Mouse (Mus musculus) megakaryocyte progenitor cell, adult 5-6 weeks (primary cell): ENCODE results near the gene Akap5. TPM values are rescaled to one million over a fixed set of nuclear protein-coding genes. Genes with fewer than 3 reads are reported as not detected.
A peak's percentile ranks its signal among the peaks of the same experiment; 100 is the strongest.

Source experiments
- ATAC-seq: replicated peaks from 2 replicates; pipeline ENCODE4 v1.8.0; 2016; ENCODE audit warnings: mild to moderate bottlenecking, moderate TSS enrichment, inconsistent platforms; ENCODE audit not compliant: poor library complexity
- total RNA-seq, 2 experiments: library from RNA; stranded (forward) in 1 of 2; stranded (reverse) in 1 of 2; fragments of 157-497, 149-512 nt in 1 of 2; fragments of 200-1000 nt in 1 of 2; gene quantifications; 2 replicates each; pipeline versions ENCODE4 v1.2.3 to v1.2.4; 2015 to 2017

Akap5 gene
- total RNA-seq, 2 experiments from 2014 or later = 0.25 to 0.35 TPM

GRCm38 (mm10) chr12:76310007-76310406, 14.7 kb upstream of the Akap5 start:
- ATAC-seq = no peak

DNA sequence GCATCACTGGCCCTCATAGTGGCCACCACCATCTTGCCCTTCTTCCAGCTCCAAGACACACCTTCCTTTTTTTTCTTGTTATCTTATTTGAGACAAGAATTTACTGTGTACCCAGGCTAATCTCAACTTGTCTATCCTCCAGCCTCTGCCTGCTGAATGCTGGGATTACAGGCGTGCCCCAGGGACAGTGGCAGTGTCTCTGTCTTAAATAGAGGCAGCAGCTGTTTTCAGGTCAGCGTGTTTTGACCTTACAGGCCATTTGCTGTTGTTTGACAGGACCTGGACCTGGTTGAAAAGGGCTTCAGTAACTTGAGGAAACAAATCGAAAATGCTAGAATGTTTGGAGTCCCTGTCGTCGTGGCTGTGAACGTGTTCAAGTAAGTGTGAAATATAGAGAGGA, 14.1 kb upstream of the Akap5 start:
- no peak for ATAC-seq

- no peak for ATAC-seq
Measured at GRCm38 (mm10) chr12:76311227-76311626, 13.5 kb upstream of the Akap5 start.

DNA sequence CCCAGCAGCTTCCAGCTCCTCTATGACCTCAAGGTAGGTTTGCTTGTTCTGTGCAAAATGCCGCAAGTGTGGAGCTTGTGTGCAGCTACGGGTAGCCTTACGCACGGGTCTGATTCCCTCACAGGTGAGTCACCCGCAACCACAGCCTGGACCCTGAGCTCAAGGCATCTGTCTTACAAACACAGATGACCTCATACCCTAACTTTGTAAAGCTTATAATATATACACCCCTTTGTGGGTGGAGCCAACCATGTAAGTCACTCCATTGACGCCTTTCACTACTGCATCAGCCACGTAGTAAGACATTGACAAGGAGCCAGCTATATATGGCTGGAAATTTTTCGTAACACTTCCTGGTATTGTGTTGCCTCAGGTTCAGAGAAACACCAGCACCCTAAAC, 12.7 kb upstream of the Akap5 start:
- ATAC-seq = peak; percentile 20; the same call in 1 of the 2 replicates

DNA sequence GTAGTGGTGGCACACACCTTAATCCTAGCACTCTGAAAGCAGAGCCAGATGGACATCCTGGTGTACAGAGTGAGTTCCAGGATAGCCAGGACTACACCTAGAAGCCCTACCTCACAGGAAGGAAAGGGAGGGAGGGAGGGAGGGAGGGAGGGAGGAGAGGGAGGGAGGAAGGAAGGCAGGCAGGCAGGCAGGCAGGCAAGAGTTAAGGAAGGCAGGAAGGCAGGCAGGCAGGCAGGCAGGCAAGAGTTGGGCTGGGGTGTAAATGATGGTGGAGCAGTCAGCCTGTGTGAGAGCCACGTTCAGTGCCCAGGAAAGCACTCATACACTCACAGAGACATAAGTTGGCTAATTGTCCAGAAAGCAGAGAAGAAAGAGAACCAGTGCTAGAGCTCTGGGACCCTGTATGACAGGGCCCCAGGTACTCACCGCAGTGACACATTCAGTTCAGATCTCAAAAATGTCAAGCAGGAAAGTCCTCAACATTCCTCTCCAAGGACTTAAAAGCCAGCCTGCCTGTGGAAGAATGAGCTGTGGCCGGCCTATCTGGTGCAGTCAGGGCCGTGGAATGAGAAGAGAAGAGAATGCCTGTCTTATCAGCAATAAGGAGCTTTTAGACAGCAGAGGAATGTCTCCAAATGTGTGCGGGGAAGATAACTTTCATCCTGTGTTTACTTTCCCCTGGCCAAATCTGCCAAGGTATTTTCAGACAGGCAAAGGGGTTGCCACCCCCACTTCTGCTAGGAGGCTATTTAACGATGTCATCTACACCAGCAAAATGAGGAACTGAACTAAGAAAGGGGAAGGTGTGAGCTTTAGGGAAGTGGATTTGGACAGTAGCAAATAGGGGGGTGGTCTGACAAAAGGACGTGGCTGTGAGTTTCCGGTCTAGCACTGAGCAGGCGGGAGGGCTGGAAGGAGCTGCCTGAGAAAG, 6.1 kb upstream of the Akap5 start:
- peak; percentile 88 for ATAC-seq

DNA sequence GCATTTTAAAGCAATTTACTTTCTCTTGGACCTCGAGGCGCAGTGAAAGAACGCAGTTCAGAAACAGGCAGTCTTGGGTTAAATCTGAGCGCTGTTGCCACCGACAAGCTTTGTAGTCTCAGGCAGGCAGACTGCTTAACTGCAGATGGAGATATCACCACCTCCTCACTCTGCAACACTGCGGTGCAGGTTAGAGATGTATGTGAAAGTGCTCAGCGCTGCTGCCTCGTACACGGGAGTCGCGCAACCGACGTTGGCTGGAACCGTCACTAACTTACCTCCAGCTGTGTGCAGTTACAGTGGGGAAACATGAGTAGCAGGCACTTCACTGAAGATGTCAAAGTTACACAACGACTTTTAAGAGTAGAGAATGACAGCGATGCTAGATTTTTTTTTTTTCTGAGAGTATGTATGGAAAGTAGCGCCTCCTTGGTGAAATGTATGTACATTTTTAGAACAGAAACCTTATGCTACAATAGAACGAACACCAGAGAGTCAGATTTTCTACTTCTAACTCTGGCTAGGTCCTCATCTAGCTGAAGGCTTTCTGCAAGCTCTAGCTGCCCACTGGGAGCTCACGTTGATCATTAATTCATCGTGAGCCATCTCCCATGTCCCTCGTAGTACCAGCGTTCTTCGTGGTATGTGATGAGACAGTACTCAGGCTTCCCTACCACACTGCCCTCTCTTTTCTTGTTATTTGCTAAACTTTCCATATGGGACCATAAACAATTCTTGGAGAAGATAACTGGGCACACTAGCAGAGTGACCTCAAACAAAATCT, 1.9 kb downstream of the Akap5 start:
- no peak for ATAC-seq

DNA sequence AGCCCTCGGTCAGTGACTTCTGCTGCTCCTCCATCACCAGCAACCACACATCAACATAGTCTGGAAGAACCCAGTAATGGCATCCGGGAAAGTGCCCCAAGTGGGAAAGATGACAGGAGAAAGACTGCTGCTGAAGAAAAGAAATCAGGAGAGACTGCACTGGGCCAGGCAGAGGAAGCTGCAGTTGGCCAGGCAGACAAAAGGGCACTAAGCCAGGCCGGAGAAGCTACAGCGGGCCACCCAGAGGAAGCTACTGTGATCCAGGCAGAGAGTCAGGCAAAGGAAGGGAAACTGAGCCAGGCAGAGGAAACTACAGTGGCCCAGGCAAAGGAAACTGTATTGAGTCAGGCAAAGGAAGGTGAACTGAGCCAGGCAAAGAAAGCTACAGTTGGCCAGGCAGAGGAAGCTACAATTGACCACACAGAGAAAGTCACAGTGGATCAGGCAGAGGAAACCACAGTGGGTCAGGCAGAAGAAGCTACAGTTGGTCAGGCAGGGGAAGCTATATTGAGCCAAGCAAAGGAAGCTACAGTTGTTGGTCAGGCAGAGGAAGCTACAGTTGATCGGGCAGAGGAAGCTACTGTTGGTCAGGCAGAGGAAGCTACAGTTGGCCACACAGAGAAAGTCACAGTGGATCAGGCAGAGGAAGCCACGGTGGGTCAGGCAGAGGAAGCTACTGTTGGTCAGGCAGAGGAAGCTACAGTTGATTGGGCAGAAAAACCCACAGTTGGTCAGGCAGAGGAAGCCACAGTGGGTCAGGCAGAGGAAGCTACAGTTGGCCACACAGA, 4.1 kb downstream of the Akap5 start:
- peak; percentile 66 for ATAC-seq

DNA sequence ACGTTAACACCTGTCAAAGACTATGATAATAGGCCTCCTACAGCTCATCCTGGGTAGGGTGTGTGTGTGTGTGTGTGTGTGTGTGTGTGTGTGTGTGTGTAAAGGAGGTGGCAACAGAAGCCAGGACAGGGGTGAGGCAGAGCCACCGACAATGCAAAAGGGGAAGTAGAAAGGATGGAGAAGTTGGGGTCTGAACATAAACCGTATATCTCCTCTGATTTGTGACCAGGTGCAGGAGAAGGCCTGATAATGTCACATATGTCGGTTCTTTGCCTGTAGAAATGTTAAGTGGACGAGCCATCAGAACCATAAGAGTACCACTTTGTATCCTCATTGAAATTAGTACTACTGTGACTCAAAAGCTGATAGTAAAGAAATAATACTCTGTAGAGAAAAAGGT, 9.0 kb downstream of the Akap5 start:
- ATAC-seq = no peak; the same call in 1 of the 2 replicates

- ATAC-seq = no peak
Measured at GRCm38 (mm10) chr12:76335641-76336040, 10.9 kb downstream of the Akap5 start.

DNA sequence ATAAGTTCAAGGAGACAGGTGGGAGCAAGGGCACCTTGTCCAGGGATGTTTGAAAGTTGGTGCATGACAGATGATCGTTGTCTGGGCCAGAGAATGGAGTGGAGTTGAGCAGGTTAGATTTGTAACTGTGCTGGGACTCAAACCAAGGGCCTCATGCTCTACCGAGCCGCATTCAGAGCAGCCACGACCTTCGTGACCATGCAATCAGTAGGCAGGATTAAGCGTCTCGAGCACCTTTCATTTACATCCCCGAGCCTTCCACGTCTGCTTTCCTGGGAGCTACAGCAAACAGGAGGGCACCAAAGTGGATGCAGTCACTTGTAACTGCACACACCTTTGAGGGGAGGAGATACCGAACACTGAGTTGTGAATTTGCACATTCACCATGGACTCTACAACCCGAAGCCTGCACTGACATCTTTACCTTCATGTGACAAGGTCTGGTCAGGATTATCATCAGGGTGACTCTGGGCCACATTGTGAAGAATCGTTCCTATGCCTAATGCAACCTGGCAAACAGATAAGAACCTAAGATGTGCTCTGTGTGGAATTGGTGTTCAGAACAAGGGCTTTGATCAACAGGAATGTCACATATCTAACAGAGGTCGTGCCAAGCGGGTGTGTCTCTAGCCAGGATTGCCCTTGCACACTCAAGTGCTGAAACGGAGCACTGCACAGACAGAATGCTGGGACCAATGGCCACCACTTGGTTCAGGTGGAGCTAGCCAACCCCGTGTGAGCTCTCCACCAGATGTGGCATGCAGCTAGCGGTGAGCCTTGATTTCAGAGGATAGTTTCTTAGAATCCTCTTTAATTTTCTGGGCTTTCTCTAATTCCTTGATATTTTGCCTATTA, 11.6 kb downstream of the Akap5 start:
- 0 out of 2 replicates have a peak, but pooled peaks have one; percentile 20 for ATAC-seq

GRCm38 (mm10) chr12:76341080-76341479, 16.4 kb downstream of the Akap5 start:
- peak; percentile 78 for ATAC-seq

DNA sequence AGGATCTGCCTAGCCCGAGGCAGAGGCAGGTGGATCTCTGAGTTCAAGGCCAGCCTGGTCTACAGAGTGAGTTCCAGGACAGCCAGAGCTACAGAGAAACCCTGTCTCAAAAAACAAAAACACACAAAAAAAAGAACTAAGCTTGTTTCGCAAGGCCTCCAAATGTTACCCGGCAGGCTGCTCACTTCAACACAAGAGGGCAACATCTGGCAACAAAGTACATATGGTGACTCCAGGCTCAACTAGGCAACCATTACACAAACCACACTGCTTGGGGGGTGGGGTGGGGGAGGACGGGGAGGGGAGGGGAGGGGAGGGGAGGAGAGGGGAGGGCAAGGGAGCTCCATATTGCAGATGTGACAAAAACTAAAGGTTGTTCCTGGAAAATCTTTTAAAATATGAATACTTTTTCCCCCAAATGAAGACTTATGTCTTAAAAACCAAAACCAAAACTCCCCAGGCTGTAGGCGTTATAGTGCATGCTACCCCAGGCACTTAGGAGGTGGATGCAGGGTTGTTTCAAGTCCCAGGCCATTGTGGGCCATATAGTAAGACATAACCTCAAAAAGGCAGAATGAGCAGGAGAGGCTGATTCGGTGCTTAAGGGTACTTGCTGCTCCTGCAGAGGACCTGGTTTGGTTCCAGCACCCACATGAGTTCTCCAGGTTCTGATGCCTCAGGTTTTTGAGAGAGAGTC, 21.2 kb downstream of the Akap5 start:
- peak; percentile 92 for ATAC-seq

- ATAC-seq = no peak
Measured at GRCm38 (mm10) chr12:76349680-76350220, 25.1 kb downstream of the Akap5 start.

GRCm38 (mm10) chr12:76360868-76361267, 36.2 kb downstream of the Akap5 start:
- ATAC-seq = no peak

GRCm38 (mm10) chr12:76361405-76362302, 37.0 kb downstream of the Akap5 start:
- ATAC-seq = peak; percentile 78

- peak; percentile 17; the same call in 1 of the 2 replicates for ATAC-seq
Measured at GRCm38 (mm10) chr12:76362303-76362676, 37.6 kb downstream of the Akap5 start.

- ATAC-seq = no peak
Measured at GRCm38 (mm10) chr12:76366276-76366675, 41.6 kb downstream of the Akap5 start.
